Mouse (Mus musculus): Measurements from ENCODE around the gene Samd7. TPM values are rescaled to one million over a fixed set of nuclear protein-coding genes. Genes with fewer than 3 reads are reported as not detected.

The Samd7 gene
- polyA plus RNA-seq, 1 experiment from 2014 or later: not detected

- Histone ChIP-seq H3K4me2 (no peak overlapping the region), H3K27me3 (no peaks in the 10 kb centered on the region), H3K36me3 (no peaks in the 10 kb centered on the region), H3K4me1 (no peaks in the 10 kb centered on the region), H3K4me3 (replicated peaks) (no peak overlapping the region), H3K9me3 (replicated peaks) (no peaks in the 10 kb centered on the region), H3K27ac (no peak overlapping the region), H3K9ac (no peak overlapping the region)
- ATAC-seq (replicated peaks; ENCODE audit: low FRiP score): peak; percentile 56
- WGBS: 71% methylated on average over 7 of the region's 7 CpGs
Observed at GRCm38 (mm10) chr3:30766177-30766576, 20.1 kb downstream of the Samd7 start.

GRCm38 (mm10) chr3:30767271-30767670 is 21.2 kb downstream of the Samd7 start:
- no peak overlapping the region for H3K27ac ChIP-seq
- no peaks in the 10 kb centered on the region for H3K4me1 ChIP-seq
- no peak overlapping the region for H3K9ac ChIP-seq
- no peak overlapping the region for H3K4me3 ChIP-seq (replicated peaks)
- H3K9me3 ChIP-seq (replicated peaks): no peaks in the 10 kb centered on the region
- ATAC-seq (replicated peaks; ENCODE audit: low FRiP score): no peak
- WGBS: 88% methylated on average over 6 of the region's 6 CpGs
- H3K4me2 ChIP-seq: no peak overlapping the region
- no peaks in the 10 kb centered on the region for H3K36me3 ChIP-seq
- no peaks in the 10 kb centered on the region for H3K27me3 ChIP-seq

- no peaks in the 10 kb centered on the region for H3K4me1 ChIP-seq
- no peak overlapping the region for H3K4me2 ChIP-seq
- no peak overlapping the region for H3K9ac ChIP-seq
- no peaks in the 10 kb centered on the region for H3K36me3 ChIP-seq
- H3K9me3 ChIP-seq (replicated peaks): no peaks in the 10 kb centered on the region
- 48% methylated on average over 10 of the region's 10 CpGs for WGBS
- no peak overlapping the region for H3K4me3 ChIP-seq (replicated peaks)
- H3K27me3 ChIP-seq: no peaks in the 10 kb centered on the region
- no peak overlapping the region for H3K27ac ChIP-seq
- ATAC-seq (replicated peaks; ENCODE audit: low FRiP score): no peak
Observed at GRCm38 (mm10) chr3:30769755-30770515, 23.8 kb downstream of the Samd7 start.

GRCm38 (mm10) chr3:30771560-30771959 is 25.5 kb downstream of the Samd7 start:
- no peak overlapping the region for H3K9ac ChIP-seq
- no peaks in the 10 kb centered on the region for H3K4me1 ChIP-seq
- no peak for ATAC-seq (replicated peaks; ENCODE audit: low FRiP score)
- no peaks in the 10 kb centered on the region for H3K36me3 ChIP-seq
- no peak overlapping the region for H3K4me3 ChIP-seq (replicated peaks)
- H3K27me3 ChIP-seq: no peaks in the 10 kb centered on the region
- WGBS: 94% methylated on average over 1 of the region's 1 CpGs
- H3K4me2 ChIP-seq: no peak overlapping the region
- no peak overlapping the region for H3K27ac ChIP-seq
- H3K9me3 ChIP-seq (replicated peaks): no peaks in the 10 kb centered on the region

GRCm38 (mm10) chr3:30772631-30773030 is 26.5 kb downstream of the Samd7 start:
- no peak overlapping the region for H3K4me2 ChIP-seq
- no peaks in the 10 kb centered on the region for H3K36me3 ChIP-seq
- no peaks in the 10 kb centered on the region for H3K27me3 ChIP-seq
- no peak overlapping the region for H3K9ac ChIP-seq
- no peaks in the 10 kb centered on the region for H3K4me1 ChIP-seq
- no peaks in the 10 kb centered on the region for H3K9me3 ChIP-seq (replicated peaks)
- no peak overlapping the region for H3K4me3 ChIP-seq (replicated peaks)
- no peak overlapping the region for H3K27ac ChIP-seq
- 70% methylated on average over 4 of the region's 4 CpGs for WGBS
- ATAC-seq (replicated peaks; ENCODE audit: low FRiP score): no peak

- Histone ChIP-seq H3K27ac (no peak overlapping the region), H3K4me3 (replicated peaks) (no peak overlapping the region), H3K36me3 (no peaks in the 10 kb centered on the region), H3K9ac (no peak overlapping the region), H3K4me1 (no peaks in the 10 kb centered on the region), H3K4me2 (no peak overlapping the region), H3K9me3 (replicated peaks) (no peaks in the 10 kb centered on the region), H3K27me3 (no peaks in the 10 kb centered on the region)
- WGBS: 83% methylated on average over 5 of the region's 5 CpGs
- ATAC-seq (replicated peaks; ENCODE audit: low FRiP score): no peak
Observed at GRCm38 (mm10) chr3:30774677-30775076, 28.6 kb downstream of the Samd7 start.

GRCm38 (mm10) chr3:30777984-30778383 is 31.9 kb downstream of the Samd7 start:
- H3K4me1 ChIP-seq: no peaks in the 10 kb centered on the region
- 77% methylated on average over 5 of the region's 5 CpGs for WGBS
- no peaks in the 10 kb centered on the region for H3K36me3 ChIP-seq
- H3K27ac ChIP-seq: no peak overlapping the region
- no peaks in the 10 kb centered on the region for H3K9me3 ChIP-seq (replicated peaks)
- H3K27me3 ChIP-seq: no peaks in the 10 kb centered on the region
- no peak overlapping the region for H3K9ac ChIP-seq
- H3K4me3 ChIP-seq (replicated peaks): no peak overlapping the region
- H3K4me2 ChIP-seq: no peak overlapping the region
- ATAC-seq (replicated peaks; ENCODE audit: low FRiP score): no peak

GRCm38 (mm10) chr3:30788531-30788930 is 42.4 kb downstream of the Samd7 start:
- Histone ChIP-seq H3K27me3 (no peaks in the 10 kb centered on the region), H3K9ac (no peak overlapping the region), H3K36me3 (no peaks in the 10 kb centered on the region), H3K4me3 (replicated peaks) (no peak overlapping the region), H3K27ac (no peak overlapping the region), H3K4me1 (0 out of 2 replicates have a peak, but pooled peaks cover 2% of the 10 kb centered on the region), H3K9me3 (replicated peaks) (no peaks in the 10 kb centered on the region), H3K4me2 (no peak overlapping the region)
- no peak for ATAC-seq (replicated peaks; ENCODE audit: low FRiP score)
- 30% methylated on average over 5 of the region's 5 CpGs for WGBS

GRCm38 (mm10) chr3:30792737-30793402 is 46.8 kb downstream of the Samd7 start, which contains the start of gene Sec62:
Gene Sec62 (plus strand): TSS chr3:30792875.
- H3K4me3 ChIP-seq (replicated peaks): peak within 1 kb of the TSS; percentile 97
- WGBS: under 1% methylated on average over 62 of the region's 62 CpGs
- H3K36me3 ChIP-seq: no peaks in the 10 kb centered on the region
- no peaks in the 10 kb centered on the region for H3K27me3 ChIP-seq
- no peaks in the 10 kb centered on the region for H3K9me3 ChIP-seq (replicated peaks)
- H3K4me2 ChIP-seq: peak within 1 kb of the TSS; percentile 71
- ATAC-seq (replicated peaks; ENCODE audit: low FRiP score): peak; percentile 97
- peak within 1 kb of the TSS; percentile 88 for H3K9ac ChIP-seq
- H3K27ac ChIP-seq: peak within 1 kb of the TSS; percentile 95
- H3K4me1 ChIP-seq: 0 out of 2 replicates have a peak, but pooled peaks cover 2% of the 10 kb centered on the region

- peak; percentile 90 for ATAC-seq (replicated peaks; ENCODE audit: low FRiP score)
- H3K9ac ChIP-seq: peak overlapping the region; percentile 88
- H3K4me3 ChIP-seq (replicated peaks): peak overlapping the region; percentile 97
- WGBS: 0% methylated on average over 55 of the region's 75 CpGs
- no peaks in the 10 kb centered on the region for H3K36me3 ChIP-seq
- H3K4me2 ChIP-seq: peak overlapping the region; percentile 71
- H3K27ac ChIP-seq: peak overlapping the region; percentile 95
- H3K4me1 ChIP-seq: 0 out of 2 replicates have a peak, but pooled peaks cover under 1% of the 10 kb centered on the region
- H3K27me3 ChIP-seq: no peaks in the 10 kb centered on the region
- no peaks in the 10 kb centered on the region for H3K9me3 ChIP-seq (replicated peaks)
Observed at GRCm38 (mm10) chr3:30793403-30794221, 47.5 kb downstream of the Samd7 start.

- no peak overlapping the region for H3K4me3 ChIP-seq (replicated peaks)
- no peak overlapping the region for H3K9ac ChIP-seq
- WGBS: 87% methylated on average over 3 of the region's 3 CpGs
- no peaks in the 10 kb centered on the region for H3K9me3 ChIP-seq (replicated peaks)
- H3K27me3 ChIP-seq: no peaks in the 10 kb centered on the region
- H3K4me2 ChIP-seq: no peak overlapping the region
- no peaks in the 10 kb centered on the region for H3K4me1 ChIP-seq
- ATAC-seq (replicated peaks; ENCODE audit: low FRiP score): no peak
- peaks cover 45% of the 10 kb centered on the region for H3K36me3 ChIP-seq
- 0 out of 2 replicates have a peak overlapping the region, but pooled peaks have one; percentile 18 for H3K27ac ChIP-seq
Observed at GRCm38 (mm10) chr3:30802171-30802570, 56.1 kb downstream of the Samd7 start.

GRCm38 (mm10) chr3:30812881-30813280 is 66.8 kb downstream of the Samd7 start:
- H3K36me3 ChIP-seq: peaks cover 61% of the 10 kb centered on the region
- no peak overlapping the region for H3K9ac ChIP-seq
- WGBS: 85% methylated on average over 3 of the region's 3 CpGs

More at GRCm38 (mm10) chr3:30812881-30813280, 66.8 kb downstream of the Samd7 start:
- Histone ChIP-seq H3K4me2 (no peak overlapping the region), H3K4me3 (replicated peaks) (no peak overlapping the region), H3K27me3 (no peaks in the 10 kb centered on the region), H3K27ac (no peak overlapping the region), H3K4me1 (no peaks in the 10 kb centered on the region), H3K9me3 (replicated peaks) (no peaks in the 10 kb centered on the region)
- no peak for ATAC-seq (replicated peaks; ENCODE audit: low FRiP score)

Measured in kidney, embryonic 15.5 days (tissue).